Mouse (Mus musculus) CD4-positive, CD25-positive, alpha-beta regulatory T cell (primary cell): ENCODE data around the gene Nr4a3. TPM values are rescaled to one million over a fixed set of nuclear protein-coding genes. Genes with fewer than 3 reads are reported as not detected.

Experiments
- polyA plus RNA-seq: library from polyadenylated mRNA; unstranded; fragments of 100-300 nt; shearing (Covaris generic); gene quantifications from one replicate; pipeline ENCODE4 v1.2.1, GENCODE M21; 2017

The Nr4a3 gene
- polyA plus RNA-seq = 8.1 TPM

GRCm38 (mm10) chr4:48044491-48045211 is at the start of gene Nr4a3:
TSS of gene Nr4a3 (plus strand) at chr4:48045153.

DNA sequence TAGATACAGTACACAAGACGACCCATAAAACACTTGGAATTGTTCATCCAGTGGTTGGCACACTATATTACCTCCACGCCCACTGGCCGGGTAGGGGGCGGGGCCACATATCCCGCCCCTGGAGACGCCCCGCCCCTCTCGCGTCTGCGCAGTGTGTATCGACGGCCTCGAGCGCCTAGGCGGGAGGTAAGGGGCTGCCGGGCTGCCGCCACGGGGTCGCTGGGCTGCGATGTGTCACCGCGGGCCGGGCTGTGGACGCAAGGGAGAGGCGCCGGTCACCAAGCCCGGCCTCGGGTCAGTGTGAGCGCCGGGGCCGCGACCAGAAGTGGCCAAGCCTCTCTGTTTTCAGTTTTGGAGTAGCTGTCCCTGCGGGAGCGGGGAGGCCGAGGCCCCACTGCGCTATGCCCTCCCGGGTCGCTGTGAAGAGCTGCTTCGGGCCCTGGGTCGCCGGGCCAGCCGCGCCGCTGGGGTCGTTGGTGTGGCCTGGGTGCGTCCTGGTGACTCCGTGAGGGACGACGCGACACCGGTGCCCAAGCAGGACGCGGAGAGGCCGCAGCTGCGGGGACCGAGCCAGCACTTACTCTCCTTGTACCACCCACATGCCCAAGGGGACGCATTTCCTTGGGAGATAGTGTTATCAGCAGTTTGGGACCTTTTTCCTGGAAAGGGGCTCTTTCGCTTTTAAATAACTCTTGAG is 80.0 kb downstream of the Nr4a3 start, which contains the start of gene Stx17:
Stx17 (plus strand) TSS at position 143 of the 697 bp plus-strand sequence.

Other genes starting within 250 kb of the Nr4a3 start
- gene Stx17, start 79.8 kb downstream of the Nr4a3 start, polyA plus RNA-seq = 17.7 TPM
- 89.8 TPM for gene Erp44, start 234.4 kb downstream of the Nr4a3 start, polyA plus RNA-seq
- 20.2 TPM for gene Invs, start 234.6 kb downstream of the Nr4a3 start, polyA plus RNA-seq